Mouse (Mus musculus) MEL (cell line): ENCODE data around the gene 4930550C14Rik.

Experiments used
- HCFC1 ChIP-seq: IDR thresholded peaks from 2 replicates; pipeline ENCODE4 v1.6.1; 2012; ENCODE audit warnings: low read depth, mild to moderate bottlenecking, inconsistent platforms, low read length, improper control_type of control experiment, moderate library complexity
- POLR2A ChIP-seq, 2 experiments: IDR thresholded peaks; 2 replicates each; pipeline ENCODE4 v1.6.1; 2011 to 2012; ENCODE audit warnings: low read length in 2 of 2, mild to moderate bottlenecking in 2 of 2, control low read depth in 1 of 2, improper control_type of control experiment in 1 of 2, low read depth in 1 of 2, moderate library complexity in 1 of 2; ENCODE audit not compliant: control insufficient read depth in 1 of 2, insufficient read depth in 1 of 2, poor library complexity in 1 of 2
- TAL1 ChIP-seq: IDR thresholded peaks from 2 replicates; pipeline ENCODE4 v1.6.1; 2012; ENCODE audit warnings: mild to moderate bottlenecking, inconsistent platforms, low read length, moderate library complexity, mixed read lengths

DNA sequence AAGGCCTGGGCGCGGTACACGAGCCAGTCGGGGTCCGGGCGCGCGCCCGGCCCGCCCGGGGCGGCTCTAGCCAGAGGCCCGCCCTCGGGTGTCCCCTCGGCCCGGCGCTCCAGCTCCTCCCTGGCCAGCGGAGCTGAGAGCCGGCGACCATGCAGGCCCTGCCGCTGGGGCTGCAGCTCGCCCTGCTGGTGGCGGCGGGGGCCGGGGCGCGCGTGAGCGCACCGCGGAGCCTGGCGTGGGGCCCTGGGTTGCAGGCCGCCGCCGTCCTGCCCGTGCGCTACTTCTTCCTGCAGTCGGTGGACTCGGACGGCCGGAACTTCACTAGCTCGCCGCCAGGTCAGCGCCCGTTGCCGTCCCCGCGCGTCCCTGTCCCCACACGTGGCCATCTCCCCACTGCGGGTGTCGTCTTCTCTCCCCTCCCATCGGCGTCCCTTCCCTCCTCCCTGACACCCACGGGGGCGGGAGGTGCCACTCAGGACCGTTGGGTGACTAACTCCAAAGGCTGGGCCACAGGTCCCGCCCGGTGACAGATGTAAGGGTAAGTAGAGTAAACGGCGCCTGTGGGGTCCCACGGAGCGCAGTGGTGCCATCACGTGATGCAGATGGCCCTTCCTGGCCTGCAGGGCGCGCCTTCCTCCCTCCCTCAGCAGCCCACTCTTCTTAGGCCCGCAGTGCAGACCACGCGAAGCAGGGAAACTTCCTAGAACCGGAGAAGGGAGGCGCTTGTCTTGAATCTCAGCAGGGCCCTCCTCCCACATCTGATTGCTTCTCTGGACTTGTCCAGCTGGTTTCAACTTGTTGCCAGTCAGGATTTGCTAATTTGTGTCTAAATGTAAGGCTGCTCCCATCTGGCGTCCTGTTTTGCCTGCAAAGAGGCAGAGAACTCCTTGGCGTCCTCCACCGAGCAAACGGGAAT is 17.9 kb upstream of the 4930550C14Rik start, which contains the start of gene Kdelc2:
- no peak for TF ChIP-seq TAL1
- no peak for TF ChIP-seq HCFC1
- TF ChIP-seq POLR2A (IDR thresholded peaks at IDR 0.05; ENCODE audit: control insufficient read depth in 1 of 2, insufficient read depth in 1 of 2, low read depth in 1 of 2, low read length in 2 of 2, poor library complexity in 1 of 2) = peak in 1 of 2 experiments; percentile 39; a peak in 1 of 4 replicates
